Mouse (Mus musculus): ENCODE data around the gene Ptger3. TPM values are rescaled to one million over a fixed set of nuclear protein-coding genes. Genes with fewer than 3 reads are reported as not detected.
A peak's percentile ranks its signal among the peaks of the same experiment; 100 is the strongest.

Ptger3 gene
- polyA plus RNA-seq, 1 experiment from 2014 or later: 3.2 TPM

GRCm38 (mm10) chr3:157665471-157665870, 98.8 kb downstream of the Ptger3 start:
- 43% methylated on average over 1 of the region's 1 CpGs for WGBS
- H3K27ac ChIP-seq (ENCODE audit: low read length): no peak overlapping the region
- H3K4me3 ChIP-seq (ENCODE audit: low read length): no peak overlapping the region
- H3K9me3 ChIP-seq (replicated peaks; ENCODE audit: control insufficient read depth, low read length): no peaks in the 10 kb centered on the region
- H3K36me3 ChIP-seq (ENCODE audit: control insufficient read depth, insufficient read depth): no peaks in the 10 kb centered on the region
- no peak overlapping the region for H3K4me2 ChIP-seq (ENCODE audit: low read depth, low read length)
- no peaks in the 10 kb centered on the region for H3K27me3 ChIP-seq (ENCODE audit: control insufficient read depth, insufficient read depth, low read length)
- H3K9ac ChIP-seq (ENCODE audit: low read length): no peak overlapping the region
- ATAC-seq (replicated peaks; ENCODE audit: extremely low read depth, insufficient read depth, low FRiP score): no peak
- H3K4me1 ChIP-seq (ENCODE audit: control insufficient read depth, insufficient read depth, low read length): no peaks in the 10 kb centered on the region

DNA sequence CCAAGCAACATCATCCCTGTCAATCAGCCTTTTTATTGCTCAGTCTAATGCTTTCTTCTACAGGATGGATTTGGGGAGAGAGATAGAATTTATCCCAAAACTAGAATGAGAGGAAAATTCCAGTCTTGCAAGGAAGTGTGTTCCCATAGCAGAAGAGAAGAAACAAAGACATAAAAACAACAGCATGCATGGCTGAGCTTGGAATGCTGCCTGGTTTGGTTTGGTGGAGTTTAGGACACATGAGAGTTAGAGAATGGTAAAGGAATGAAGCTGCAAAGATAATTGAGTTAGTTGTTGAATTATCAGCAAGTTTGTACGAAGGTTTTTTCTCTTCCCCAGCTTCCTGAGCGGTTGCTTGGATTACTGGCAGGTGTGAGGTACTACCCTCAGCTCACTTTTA, 99.5 kb downstream of the Ptger3 start:
- WGBS: 64% methylated on average over 2 of the region's 2 CpGs
- H3K4me2 ChIP-seq (ENCODE audit: low read depth, low read length): no peak overlapping the region
- H3K4me3 ChIP-seq (ENCODE audit: low read length): no peak overlapping the region
- H3K4me1 ChIP-seq (ENCODE audit: control insufficient read depth, insufficient read depth, low read length): no peaks in the 10 kb centered on the region
- H3K27me3 ChIP-seq (ENCODE audit: control insufficient read depth, insufficient read depth, low read length): no peaks in the 10 kb centered on the region
- ATAC-seq (replicated peaks; ENCODE audit: extremely low read depth, insufficient read depth, low FRiP score): no peak
- no peak overlapping the region for H3K9ac ChIP-seq (ENCODE audit: low read length)
- H3K27ac ChIP-seq (ENCODE audit: low read length): no peak overlapping the region
- no peaks in the 10 kb centered on the region for H3K36me3 ChIP-seq (ENCODE audit: control insufficient read depth, insufficient read depth)
- no peaks in the 10 kb centered on the region for H3K9me3 ChIP-seq (replicated peaks; ENCODE audit: control insufficient read depth, low read length)

DNA sequence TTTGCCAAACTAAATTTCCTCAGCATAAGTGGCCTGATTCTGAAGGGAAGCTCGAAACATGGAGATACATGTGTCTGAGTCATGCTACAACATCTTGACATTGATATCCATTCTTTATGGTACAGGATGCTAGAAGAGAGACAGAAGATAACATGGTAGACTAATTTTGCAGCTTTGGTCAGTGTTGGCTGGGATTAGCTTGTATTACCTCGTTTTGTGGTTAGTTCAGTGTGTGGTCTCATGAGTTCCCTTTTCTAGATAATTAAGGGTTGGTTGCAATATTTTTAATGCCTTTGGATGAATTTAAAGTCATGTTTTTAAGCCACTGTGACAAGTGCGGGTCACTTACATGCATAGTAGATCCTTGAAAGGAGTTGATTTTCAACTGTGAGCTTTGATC, 119.4 kb downstream of the Ptger3 start:
- no peaks in the 10 kb centered on the region for H3K27me3 ChIP-seq (ENCODE audit: control insufficient read depth, insufficient read depth, low read length)
- ATAC-seq (replicated peaks; ENCODE audit: extremely low read depth, insufficient read depth, low FRiP score): no peak
- no peaks in the 10 kb centered on the region for H3K4me1 ChIP-seq (ENCODE audit: control insufficient read depth, insufficient read depth, low read length)
- no peak overlapping the region for H3K4me2 ChIP-seq (ENCODE audit: low read depth, low read length)
- H3K9ac ChIP-seq (ENCODE audit: low read length): no peak overlapping the region
- H3K4me3 ChIP-seq (ENCODE audit: low read length): no peak overlapping the region
- H3K9me3 ChIP-seq (replicated peaks; ENCODE audit: control insufficient read depth, low read length): no peaks in the 10 kb centered on the region
- no peak overlapping the region for H3K27ac ChIP-seq (ENCODE audit: low read length)
- WGBS: 73% methylated on average over 3 of the region's 3 CpGs
- no peaks in the 10 kb centered on the region for H3K36me3 ChIP-seq (ENCODE audit: control insufficient read depth, insufficient read depth)

GRCm38 (mm10) chr3:157688419-157689162, 121.9 kb downstream of the Ptger3 start:
- Histone ChIP-seq H3K27ac (ENCODE audit: low read length) (no peak overlapping the region), H3K27me3 (ENCODE audit: control insufficient read depth, insufficient read depth, low read length) (no peaks in the 10 kb centered on the region), H3K9me3 (replicated peaks; ENCODE audit: control insufficient read depth, low read length) (no peaks in the 10 kb centered on the region), H3K4me2 (ENCODE audit: low read depth, low read length) (no peak overlapping the region), H3K9ac (ENCODE audit: low read length) (no peak overlapping the region), H3K36me3 (ENCODE audit: control insufficient read depth, insufficient read depth) (no peaks in the 10 kb centered on the region), H3K4me3 (ENCODE audit: low read length) (no peak overlapping the region), H3K4me1 (ENCODE audit: control insufficient read depth, insufficient read depth, low read length) (no peaks in the 10 kb centered on the region)
- no peak for ATAC-seq (replicated peaks; ENCODE audit: extremely low read depth, insufficient read depth, low FRiP score)
- 36% methylated on average over 6 of the region's 6 CpGs for WGBS

MicroRNAs within 50 kb of the gene (microRNA counts, 519-probe panel; counts per million panel counts)
- 2,566 counts per million, percentile 63 among the panel's probes with 10 or more counts for microRNA mmu-miR-186

Small RNA genes within 50 kb of the gene (microRNA-seq; reads per million reads assigned to microRNA genes)
- 363 reads per million, percentile 70 among the genes with 10 or more reads in this experiment for gene Mir186

Other genes with a start within 250 kb of the Ptger3 start
- 56.6 and 62.0 TPM in 2 replicates for gene Zranb2, start 32.7 kb upstream of the Ptger3 start, polyA plus RNA-seq (2015; fragmentation: Nextera tagmentation; extraction: Ambion mirVana)

Measured in heart, embryonic 16.5 days (tissue).